Mouse (Mus musculus): ENCODE data around the gene Syce1l.

Gene Syce1l

GRCm38 (mm10) chr8:113642926-113643325, at the start of gene Syce1l:
TSS of gene Syce1l (plus strand) at chr8:113643213.
- in situ Hi-C loops (cut with MboI, MseI), result no loop called here

DNA sequence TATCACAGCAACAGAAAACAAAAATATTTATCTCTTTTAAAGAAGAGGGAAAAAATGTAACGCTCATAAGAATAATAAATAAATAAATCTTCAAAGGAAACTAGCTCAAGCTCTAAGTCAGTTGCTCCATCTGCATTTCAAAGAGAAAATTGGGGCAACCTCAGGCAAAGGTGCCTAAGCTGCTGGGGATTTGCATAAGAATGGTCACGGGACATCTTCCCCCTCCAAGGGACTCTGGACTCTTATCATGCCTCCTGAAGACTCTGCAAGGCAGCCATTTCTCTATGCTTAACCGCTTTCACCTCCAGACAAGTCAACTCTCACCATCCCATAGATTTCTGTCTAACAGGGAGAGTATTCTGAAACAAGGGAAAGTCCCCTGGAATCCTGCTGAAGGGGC, 44.6 kb upstream of the Syce1l start:
- in situ Hi-C loops (cut with MboI, MseI), result loop anchor here (5.0 kb wide), 1 partner anchor 156 kb away; no protein-coding TSS in a partner anchor

GRCm38 (mm10) chr8:113632634-113633033, 10.4 kb upstream of the Syce1l start:
- in situ Hi-C loops (cut with MboI, MseI), result loop anchor here (10.0 kb wide), 1 partner anchor 1588 kb away; no protein-coding TSS in a partner anchor

DNA sequence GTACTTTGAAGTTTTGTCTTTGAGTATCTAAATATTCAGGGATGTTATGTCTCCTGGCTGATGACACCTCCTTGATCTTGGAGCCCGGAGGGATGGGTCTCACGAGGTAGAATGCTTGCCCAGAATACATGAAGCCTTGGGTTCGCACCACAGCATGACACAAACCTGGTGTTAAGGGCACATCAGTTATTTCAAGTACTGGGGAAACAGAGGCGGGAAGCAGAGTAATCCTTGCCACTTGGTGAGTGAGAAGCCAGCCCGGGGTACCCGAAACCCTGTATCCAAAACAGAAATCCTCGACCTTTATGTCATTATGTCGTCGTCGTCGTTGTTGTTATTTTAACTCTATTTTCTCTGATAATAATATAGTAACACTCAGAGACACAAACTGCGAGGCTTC, 8.9 kb upstream of the Syce1l start:
- in situ Hi-C loops (cut with MboI, MseI), result loop anchor here (10.0 kb wide), 1 partner anchor 1589 kb away; no protein-coding TSS in a partner anchor

DNA sequence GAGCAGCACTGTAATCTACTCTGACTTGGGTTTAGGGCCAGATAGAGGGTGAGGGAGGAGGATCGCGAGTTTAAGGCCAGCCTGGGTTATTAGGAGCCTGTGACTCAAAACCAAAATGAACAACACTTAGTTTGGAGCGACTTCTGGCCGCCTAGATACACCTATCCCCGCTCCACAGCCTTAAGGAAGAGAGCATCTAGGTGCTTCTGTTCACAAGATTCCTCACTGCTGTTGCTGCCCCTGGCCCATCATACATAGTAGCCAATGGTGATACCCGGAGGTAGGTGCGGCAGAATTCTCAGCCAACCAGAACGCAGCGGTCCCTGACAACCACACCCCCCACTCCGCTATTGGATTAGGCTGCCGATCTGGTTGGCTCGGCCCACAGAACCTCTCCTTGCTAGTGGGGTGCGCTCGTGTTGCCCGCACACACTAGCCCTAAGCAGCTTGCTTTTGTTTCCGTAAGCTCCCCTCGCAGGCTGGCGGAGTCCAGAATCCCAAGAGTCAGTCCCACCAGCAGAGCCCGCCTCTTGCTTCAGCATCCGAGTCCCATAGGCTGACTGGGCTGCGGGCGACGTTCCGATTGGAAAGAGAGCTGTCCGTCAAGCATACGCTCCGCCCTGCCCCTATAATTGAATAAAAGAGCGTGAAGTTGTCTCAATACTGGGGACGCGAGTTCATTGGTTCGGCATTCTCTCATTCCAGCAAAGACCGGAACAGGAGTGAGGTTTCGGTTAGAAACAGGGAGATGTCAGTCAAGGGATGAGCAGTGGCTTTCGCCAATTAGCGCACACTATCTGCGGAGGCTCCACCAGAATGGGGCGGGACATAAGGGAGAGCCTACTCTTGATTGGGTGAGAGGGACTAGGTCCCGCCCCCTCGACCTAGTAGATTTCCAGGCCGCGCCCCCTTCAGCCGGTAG, 8.1 kb upstream of the Syce1l start, which contains the start of gene Mon1b:
Gene Mon1b (plus strand): TSS at position 918 of the 922 bp plus-strand sequence.
- in situ Hi-C loops (cut with MboI, MseI), result loop anchor here (10.0 kb wide), 1 partner anchor 1590 kb away; no protein-coding TSS in a partner anchor

DNA sequence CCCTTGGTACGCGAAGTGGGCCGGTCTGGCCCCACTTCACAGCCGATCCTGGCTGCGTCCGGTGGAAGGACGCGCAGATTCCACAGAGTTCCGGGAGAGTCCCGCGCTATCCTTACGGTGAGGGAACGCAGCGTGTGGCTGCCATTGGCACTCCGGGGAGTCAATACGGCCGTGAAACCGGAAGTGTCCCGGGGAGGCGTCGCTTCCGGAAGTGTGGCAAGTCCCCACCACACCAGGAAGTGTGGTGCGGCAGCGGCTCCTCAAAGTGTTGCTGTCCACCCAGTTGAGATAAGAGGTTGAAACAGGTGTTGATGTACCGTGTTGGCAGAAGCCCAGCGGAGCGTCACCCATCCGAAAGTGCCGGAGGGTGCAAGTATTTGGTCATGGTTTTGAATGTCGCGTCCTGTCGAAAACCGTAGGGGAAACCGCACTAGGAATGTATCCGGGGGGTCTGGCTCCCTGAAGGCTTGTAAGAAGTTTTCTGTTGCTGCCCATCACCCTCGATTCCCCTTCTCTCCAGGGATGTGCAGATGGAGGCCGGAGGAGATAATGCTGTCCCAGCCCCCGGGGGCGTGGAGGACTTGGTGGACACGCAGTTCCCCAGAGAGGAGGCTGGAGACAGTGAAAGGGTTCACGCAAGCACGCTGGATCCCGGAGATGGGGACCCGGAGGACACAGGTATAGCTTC, 7.3 kb upstream of the Syce1l start:
- in situ Hi-C loops (cut with MboI, MseI), result loop anchor here (10.0 kb wide), 1 partner anchor 1591 kb away; no protein-coding TSS in a partner anchor

- in situ Hi-C loops (cut with MboI, MseI), result loop anchor here (10.0 kb wide), 1 partner anchor 1591 kb away; no protein-coding TSS in a partner anchor
Observed at GRCm38 (mm10) chr8:113636280-113636628, 6.8 kb upstream of the Syce1l start.

DNA sequence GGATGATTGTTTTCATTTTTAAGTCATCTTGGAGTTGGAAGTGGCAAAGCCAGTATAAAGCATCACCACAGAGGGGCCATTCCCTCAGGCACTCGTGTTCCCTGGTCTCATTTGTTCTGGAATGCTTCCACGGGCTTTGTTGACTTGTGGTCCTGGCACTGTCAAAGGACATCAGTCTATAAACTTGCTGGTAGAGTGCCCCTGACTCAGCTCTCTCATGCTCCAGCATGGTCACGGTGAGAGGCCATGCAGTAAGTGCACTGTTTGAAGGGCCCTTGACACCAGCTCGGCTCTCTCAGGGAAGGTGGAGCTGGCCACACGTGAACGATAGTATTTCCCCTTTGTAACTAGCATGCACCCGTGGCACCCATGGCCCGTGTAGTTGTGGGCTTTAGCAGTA, 2.7 kb upstream of the Syce1l start:
- in situ Hi-C loops (cut with MboI, MseI), result no loop called here

DNA sequence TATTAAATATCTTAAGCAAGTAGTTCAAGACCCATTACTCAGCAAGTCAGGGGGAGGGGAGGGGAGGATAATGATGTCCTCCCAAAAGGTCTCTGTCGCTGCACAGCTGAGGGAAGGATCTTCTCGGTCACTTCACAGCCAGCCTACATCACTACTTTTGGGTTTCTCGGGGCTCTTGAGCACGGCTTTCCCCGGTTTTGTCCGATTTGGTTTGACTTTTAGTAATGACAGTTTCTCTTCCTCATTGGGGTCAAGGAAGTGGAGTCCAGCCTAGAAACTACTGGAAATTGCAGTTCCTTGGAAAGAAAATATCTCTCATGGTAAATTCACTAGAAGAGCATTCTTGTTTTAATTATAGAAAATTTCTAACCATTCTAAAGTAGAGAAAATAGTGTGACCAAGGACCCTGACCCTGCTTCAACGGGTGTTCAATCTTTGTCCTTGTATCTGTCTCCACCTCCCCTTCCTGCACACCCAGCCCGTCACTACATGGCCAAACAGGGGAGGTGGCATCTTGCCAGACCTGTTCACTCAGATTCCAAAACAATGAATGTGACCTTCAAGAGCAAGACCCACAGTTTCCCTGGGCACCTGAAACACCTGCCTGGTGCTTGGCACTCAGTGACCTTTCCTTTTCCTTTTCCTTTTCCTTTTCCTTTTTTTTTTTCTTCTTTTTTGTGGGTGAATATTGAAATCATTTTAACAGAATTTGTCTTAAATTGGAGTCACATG, 632 bp downstream of the Syce1l start:
- in situ Hi-C loops (cut with MboI, MseI), result no loop called here

- in situ Hi-C loops (cut with MboI, MseI), result no loop called here
Observed at GRCm38 (mm10) chr8:113645220-113645619, 2.2 kb downstream of the Syce1l start.

DNA sequence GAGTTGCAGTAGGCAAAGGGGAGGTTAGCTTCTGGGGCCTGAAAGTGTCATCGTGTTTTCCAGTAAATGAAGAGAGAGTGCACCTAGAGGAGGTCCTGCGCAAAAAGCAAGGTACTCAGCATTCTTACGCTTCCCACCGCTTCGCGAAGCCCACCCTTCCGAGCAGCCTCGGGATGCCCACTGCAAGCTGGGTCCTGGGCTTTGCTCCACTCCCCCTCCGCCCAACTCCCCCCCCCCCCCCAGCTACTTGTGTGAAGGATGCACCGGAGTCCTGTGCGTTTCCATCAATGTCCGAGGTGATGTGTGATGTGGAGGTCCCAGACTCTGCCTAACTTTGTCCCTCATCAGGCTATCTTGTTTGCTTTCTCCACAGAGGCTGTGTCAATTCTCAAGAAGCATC, 9.4 kb downstream of the Syce1l start:
- in situ Hi-C loops (cut with MboI, MseI), result loop anchor here (10.0 to 25.0 kb wide), 2 partner anchors 482 to 1915 kb away; partner anchors contain the start of genes Bcar1 and Nudt7

DNA sequence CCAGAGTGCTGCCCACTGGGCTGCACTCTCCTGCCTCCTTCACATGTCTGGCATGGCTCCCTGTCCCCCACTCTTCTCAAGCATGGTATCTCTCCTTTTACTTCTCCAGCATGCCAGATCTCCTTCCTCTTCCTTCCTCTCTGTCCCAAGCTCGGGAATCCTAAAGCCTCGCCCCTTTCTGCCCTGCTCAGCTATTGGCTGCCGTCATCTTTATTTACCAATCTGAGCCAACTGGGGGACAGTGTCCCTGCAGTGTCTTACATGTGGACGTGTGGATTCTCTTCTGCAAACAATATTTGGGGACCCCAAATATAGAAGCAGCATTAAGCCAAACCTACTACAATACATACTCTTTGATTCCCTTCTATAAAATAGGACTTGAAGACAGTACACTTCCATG, 10.1 kb downstream of the Syce1l start:
- in situ Hi-C loops (cut with MboI, MseI), result loop anchor here (10.0 to 25.0 kb wide), 2 partner anchors 482 to 1916 kb away; partner anchors contain the start of genes Bcar1 and Nudt7

DNA sequence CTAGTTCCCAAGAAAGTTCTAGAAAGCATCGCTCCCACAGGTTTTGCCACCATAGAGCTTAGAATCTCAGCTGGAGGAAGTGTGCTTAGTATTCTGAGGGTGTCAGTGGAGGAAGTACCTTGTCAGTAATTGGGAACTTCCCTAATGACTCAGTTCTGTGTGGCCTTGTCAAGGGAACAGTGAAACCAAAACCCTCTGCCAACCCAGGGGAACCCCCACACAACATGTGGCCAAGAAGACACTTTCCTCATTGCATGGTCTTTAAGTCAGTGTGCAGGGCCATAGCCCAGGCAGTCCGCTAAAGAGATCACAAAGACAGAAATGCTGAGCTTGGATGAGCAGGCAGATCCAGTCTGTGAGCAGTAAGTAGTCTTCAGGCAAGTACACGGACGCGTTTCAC, 13.1 kb downstream of the Syce1l start:
- in situ Hi-C loops (cut with MboI, MseI), result loop anchor here (5.0 to 25.0 kb wide), 3 partner anchors 479 to 1919 kb away; partner anchors contain the start of genes Bcar1 and Nudt7

- in situ Hi-C loops (cut with MboI, MseI), result loop anchor here (5.0 to 25.0 kb wide), 3 partner anchors 478 to 1919 kb away; partner anchors contain the start of genes Bcar1 and Nudt7
Observed at GRCm38 (mm10) chr8:113656681-113657298, 13.8 kb downstream of the Syce1l start.

- in situ Hi-C loops (cut with MboI, MseI), result loop anchor here (25.0 kb wide), 1 partner anchor 1923 kb away; the partner anchor contains the start of gene Bcar1
Observed at GRCm38 (mm10) chr8:113660128-113660527, 17.1 kb downstream of the Syce1l start.

DNA sequence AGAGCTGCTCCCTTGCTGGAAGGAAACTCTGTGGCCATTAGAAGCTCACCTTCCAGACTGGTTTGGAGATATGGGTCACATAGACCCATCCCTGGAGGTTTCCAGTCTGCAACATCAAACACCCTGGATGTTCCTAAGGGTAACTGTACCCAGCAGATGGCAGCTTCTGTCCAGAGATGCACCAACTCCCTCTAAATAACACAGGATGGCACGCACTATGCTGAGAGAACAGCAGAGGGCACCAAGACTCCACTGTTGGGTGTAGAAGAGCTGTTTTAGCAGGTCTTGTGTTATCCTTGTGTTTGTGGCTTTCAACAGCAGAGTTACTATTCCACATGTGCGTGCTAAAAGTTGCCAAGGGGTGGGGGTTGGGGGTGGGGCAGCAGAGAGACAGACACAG, 21.5 kb downstream of the Syce1l start:
- in situ Hi-C loops (cut with MboI, MseI), result loop anchor here (25.0 kb wide), 1 partner anchor 1927 kb away; the partner anchor contains the start of gene Bcar1

- in situ Hi-C loops (cut with MboI, MseI), result loop anchor here (5.0 to 25.0 kb wide), 2 partner anchors 317 to 1928 kb away; partner anchors contain the start of gene Bcar1
Observed at GRCm38 (mm10) chr8:113665036-113665435, 22.0 kb downstream of the Syce1l start.

- in situ Hi-C loops (cut with MboI, MseI), result loop anchor here (5.0 to 25.0 kb wide), 2 partner anchors 316 to 1929 kb away; partner anchors contain the start of gene Bcar1
Observed at GRCm38 (mm10) chr8:113665951-113666350, 22.9 kb downstream of the Syce1l start.

DNA sequence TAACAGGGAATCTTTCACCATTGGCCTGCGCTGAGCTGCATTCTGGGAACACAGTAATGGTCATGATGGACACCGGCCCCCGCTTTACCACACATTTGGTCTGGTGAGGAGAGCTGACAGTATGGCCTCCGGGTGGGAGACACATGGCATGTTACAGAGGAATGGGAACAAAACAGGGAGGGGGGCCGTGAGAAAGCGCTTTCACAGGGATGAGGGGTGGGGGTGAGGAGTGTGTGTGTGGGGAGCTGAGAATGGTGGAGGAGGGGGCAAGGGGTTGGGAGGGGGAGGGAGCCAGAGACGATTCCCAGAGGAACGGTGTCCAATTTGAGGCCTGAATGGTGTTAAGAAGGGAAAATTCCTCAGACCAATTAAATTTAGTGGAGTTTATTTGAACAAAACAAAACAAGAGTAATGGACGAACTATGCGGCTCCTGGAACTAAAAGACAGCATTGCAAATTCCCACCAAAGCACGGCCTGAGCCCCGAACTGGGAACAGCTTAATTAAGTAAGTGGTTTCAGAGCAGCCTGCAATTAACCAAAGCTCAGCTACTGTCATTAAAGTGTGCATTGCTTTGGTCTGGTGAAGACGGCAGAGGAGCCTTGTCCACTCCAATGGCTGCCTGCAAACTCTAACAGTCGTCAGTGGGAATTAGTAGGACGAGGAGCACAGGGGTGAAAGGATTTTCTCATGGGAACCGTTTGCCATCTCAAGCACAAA, 23.9 kb downstream of the Syce1l start:
- in situ Hi-C loops (cut with MboI, MseI), result loop anchor here (5.0 to 25.0 kb wide), 2 partner anchors 315 to 1930 kb away; partner anchors contain the start of gene Bcar1

Measured in T-helper 2 cell (primary cell).